Mouse (Mus musculus): ENCODE data around the gene Nt5c2. TPM values are rescaled to one million over a fixed set of nuclear protein-coding genes. Genes with fewer than 3 reads are reported as not detected.

Gene Nt5c2
- polyA plus RNA-seq, 1 experiment from 2014 or later, result 68.4 TPM

DNA sequence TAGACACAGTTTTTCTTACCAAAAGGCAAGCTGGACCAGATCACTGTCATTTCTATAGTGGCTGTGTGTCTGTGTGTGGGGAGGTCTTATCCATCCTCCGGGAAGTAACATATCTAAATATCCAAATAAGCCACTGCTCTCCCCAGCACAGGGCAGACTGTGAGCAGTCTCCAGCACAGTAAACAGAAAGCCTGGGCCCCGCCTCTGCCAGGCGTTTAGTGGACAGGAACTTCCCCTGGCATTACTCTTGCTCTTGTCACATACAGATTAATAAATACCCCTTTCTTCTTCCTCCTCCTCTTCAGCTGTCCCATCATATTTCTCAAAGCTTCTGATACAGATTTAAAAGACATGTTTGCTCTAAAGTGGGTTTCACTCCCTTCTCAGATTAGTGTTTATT lies 152.4 kb downstream of the Nt5c2 start:
- DNase-seq (ENCODE audit: low spot score) (no peak), ATAC-seq (replicated peaks; ENCODE audit: low FRiP score, low read depth) (no peak)
- H3K9me3 ChIP-seq (replicated peaks; ENCODE audit: low read length), result no peaks in the 10 kb centered on the region
- H3K4me1 ChIP-seq (replicated peaks; ENCODE audit: insufficient read depth, low read length), result no peaks in the 10 kb centered on the region
- WGBS, result 34% methylated on average over 3 of the region's 3 CpGs
- no peak overlapping the region for H3K4me3 ChIP-seq (replicated peaks; ENCODE audit: low read depth, low read length)
- H3K4me2 ChIP-seq (ENCODE audit: low read length), result no peak overlapping the region
- H3K27ac ChIP-seq, result no peak overlapping the region
- no peak for TF ChIP-seq CTCF (IDR thresholded peaks at IDR 0.05; ENCODE audit: low read depth)
- no peaks in the 10 kb centered on the region for H3K27me3 ChIP-seq (ENCODE audit: insufficient read depth, low read length)
- no peaks in the 10 kb centered on the region for H3K36me3 ChIP-seq (ENCODE audit: insufficient read depth, low read length)
- H3K9ac ChIP-seq (ENCODE audit: low read depth, low read length), result no peak overlapping the region

DNA sequence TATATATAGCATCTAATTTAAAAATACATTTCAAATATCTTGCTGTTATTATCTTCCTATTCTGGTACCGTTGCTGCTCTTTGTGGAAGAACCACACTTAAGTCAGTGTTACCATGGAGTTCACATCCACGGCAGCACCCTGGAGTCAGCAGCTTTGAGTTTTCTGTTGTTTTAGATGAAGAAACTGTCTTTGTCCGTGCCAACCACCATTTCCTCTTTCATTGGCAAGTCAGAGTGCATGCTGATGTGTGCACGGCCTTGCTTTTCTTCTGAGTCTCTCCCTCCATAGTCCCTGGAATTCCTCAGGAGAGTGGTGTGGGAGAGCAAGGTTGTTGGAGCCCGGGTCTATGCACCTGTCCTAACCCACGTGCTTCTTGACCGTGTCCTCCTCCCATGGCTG lies 156.8 kb downstream of the Nt5c2 start:
- Histone ChIP-seq H3K4me1 (replicated peaks; ENCODE audit: insufficient read depth, low read length) (peaks cover 3% of the 10 kb centered on the region; the same call in 1 of the 2 replicates), H3K9me3 (replicated peaks; ENCODE audit: low read length) (no peaks in the 10 kb centered on the region), H3K36me3 (ENCODE audit: insufficient read depth, low read length) (no peaks in the 10 kb centered on the region), H3K27me3 (ENCODE audit: insufficient read depth, low read length) (no peaks in the 10 kb centered on the region), H3K4me3 (replicated peaks; ENCODE audit: low read depth, low read length) (no peak overlapping the region), H3K9ac (ENCODE audit: low read depth, low read length) (no peak overlapping the region), H3K27ac (no peak overlapping the region), H3K4me2 (ENCODE audit: low read length) (no peak overlapping the region)
- ATAC-seq (replicated peaks; ENCODE audit: low FRiP score, low read depth) (no peak), DNase-seq (ENCODE audit: low spot score) (no peak)
- TF ChIP-seq CTCF (IDR thresholded peaks at IDR 0.05; ENCODE audit: low read depth), result no peak
- WGBS, result 89% methylated on average over 7 of the region's 7 CpGs

DNA sequence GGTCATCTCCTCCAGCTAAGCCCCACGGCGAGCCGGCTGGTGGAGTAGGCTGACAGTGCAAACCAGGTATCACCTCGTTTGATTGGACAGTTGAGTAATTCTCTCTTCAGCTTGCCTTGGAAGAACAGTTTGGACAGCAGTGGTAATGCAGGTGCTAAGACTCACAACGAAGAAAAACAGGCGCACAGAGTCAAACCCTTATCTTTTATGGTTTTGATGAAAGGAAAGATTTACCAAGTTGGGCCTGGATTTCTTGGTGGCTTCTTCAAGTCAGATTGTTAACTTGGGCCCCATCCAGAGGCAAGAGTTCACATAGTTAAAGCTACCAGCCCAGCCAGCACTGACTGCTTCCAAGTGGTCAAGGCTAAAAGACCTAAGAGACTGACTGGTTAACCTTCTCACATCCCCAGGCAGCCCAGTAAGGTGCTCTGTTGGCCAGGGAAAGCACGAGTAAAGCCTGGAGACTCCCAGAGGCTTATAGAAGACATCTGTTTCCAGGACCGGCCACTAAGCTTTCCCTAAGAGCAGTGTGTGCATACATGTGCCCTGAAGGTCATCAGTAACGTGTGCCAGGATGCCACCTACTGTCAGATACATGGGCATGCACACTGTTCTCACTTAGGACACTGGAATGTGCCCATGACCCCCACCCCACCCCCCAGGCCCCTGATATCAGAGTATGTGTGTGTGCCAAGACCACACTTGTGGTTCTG lies 157.5 kb downstream of the Nt5c2 start:
- H3K27ac ChIP-seq, result no peak overlapping the region

DNA sequence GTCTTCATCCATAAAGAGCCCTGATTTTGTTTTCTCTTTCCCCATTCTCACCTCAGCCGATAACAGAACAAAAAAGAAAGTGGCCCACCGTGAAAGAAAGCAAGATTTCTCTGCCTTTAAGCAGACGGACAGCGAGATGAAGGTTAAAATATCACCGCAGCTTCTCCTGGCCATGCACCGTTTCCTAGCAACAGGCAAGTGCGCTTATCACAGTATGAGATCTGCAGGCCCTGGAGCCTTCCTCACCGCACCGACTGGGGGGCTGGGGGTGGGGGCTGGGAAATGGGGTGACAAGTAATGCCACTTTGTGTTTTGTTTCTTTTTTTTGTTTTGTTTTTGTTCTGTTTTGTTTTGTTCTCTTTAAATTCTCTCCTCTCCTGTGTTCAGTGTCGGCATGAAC lies 158.2 kb downstream of the Nt5c2 start:
- H3K4me1 ChIP-seq (replicated peaks; ENCODE audit: insufficient read depth, low read length), result peaks cover 3% of the 10 kb centered on the region; the same call in 1 of the 2 replicates
- H3K36me3 ChIP-seq (ENCODE audit: insufficient read depth, low read length), result no peaks in the 10 kb centered on the region
- TF ChIP-seq CTCF (IDR thresholded peaks at IDR 0.05; ENCODE audit: low read depth), result no peak
- DNase-seq (ENCODE audit: low spot score) (no peak), ATAC-seq (replicated peaks; ENCODE audit: low FRiP score, low read depth) (no peak)
- H3K27me3 ChIP-seq (ENCODE audit: insufficient read depth, low read length), result no peaks in the 10 kb centered on the region
- WGBS, result 36% methylated on average over 10 of the region's 10 CpGs
- H3K9ac ChIP-seq (ENCODE audit: low read depth, low read length), result no peak overlapping the region
- no peak overlapping the region for H3K4me3 ChIP-seq (replicated peaks; ENCODE audit: low read depth, low read length)
- H3K9me3 ChIP-seq (replicated peaks; ENCODE audit: low read length), result no peaks in the 10 kb centered on the region
- H3K27ac ChIP-seq, result no peak overlapping the region
- no peak overlapping the region for H3K4me2 ChIP-seq (ENCODE audit: low read length)

More for the DNA sequence above, 157.5 kb downstream of the Nt5c2 start:
- peak; percentile 61 for TF ChIP-seq CTCF (IDR thresholded peaks at IDR 0.05; ENCODE audit: low read depth)
- H3K9me3 ChIP-seq (replicated peaks; ENCODE audit: low read length), result no peaks in the 10 kb centered on the region
- no peak overlapping the region for H3K4me2 ChIP-seq (ENCODE audit: low read length)
- no peaks in the 10 kb centered on the region for H3K36me3 ChIP-seq (ENCODE audit: insufficient read depth, low read length)
- ATAC-seq (replicated peaks; ENCODE audit: low FRiP score, low read depth) (0 out of 2 replicates have a peak, but pooled peaks have one; percentile 40), DNase-seq (ENCODE audit: low spot score) (peak; percentile 44)
- 53% methylated on average over 9 of the region's 9 CpGs for WGBS
- H3K27me3 ChIP-seq (ENCODE audit: insufficient read depth, low read length), result no peaks in the 10 kb centered on the region
- peaks cover 3% of the 10 kb centered on the region; the same call in 1 of the 2 replicates for H3K4me1 ChIP-seq (replicated peaks; ENCODE audit: insufficient read depth, low read length)
- no peak overlapping the region for H3K4me3 ChIP-seq (replicated peaks; ENCODE audit: low read depth, low read length)
- no peak overlapping the region for H3K9ac ChIP-seq (ENCODE audit: low read depth, low read length)

DNA sequence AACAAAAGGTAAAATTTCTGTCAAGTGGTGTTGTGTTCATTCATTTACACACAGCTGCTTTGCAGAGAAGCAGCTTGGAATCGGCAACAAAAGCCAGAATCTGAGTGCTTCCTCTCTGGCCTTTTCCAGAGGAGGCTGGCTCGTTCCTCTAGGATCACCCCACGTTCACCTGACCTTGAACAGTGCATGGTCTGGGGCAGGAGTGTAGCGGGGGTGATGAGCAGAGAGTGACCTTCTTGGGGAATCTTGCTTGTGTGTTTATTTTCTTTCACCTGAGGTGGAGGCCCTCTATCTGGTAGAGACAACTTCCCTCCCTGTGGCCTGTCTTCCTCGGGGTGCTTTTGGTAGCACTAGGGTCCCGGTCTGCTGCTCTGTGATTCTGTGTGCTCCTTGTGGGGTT lies 158.7 kb downstream of the Nt5c2 start:
- 40% methylated on average over 6 of the region's 6 CpGs for whole genome bisulfite sequencing
- no peak overlapping the region for H3K27ac ChIP-seq
- H3K4me2 ChIP-seq (ENCODE audit: low read length), result no peak overlapping the region
- no peak for ATAC-seq (replicated peaks; ENCODE audit: low FRiP score, low read depth)
- no peaks in the 10 kb centered on the region for H3K9me3 ChIP-seq (replicated peaks; ENCODE audit: low read length)
- DNase-seq (ENCODE audit: low spot score), result no peak
- no peak overlapping the region for H3K9ac ChIP-seq (ENCODE audit: low read depth, low read length)
- peaks cover 3% of the 10 kb centered on the region; the same call in 1 of the 2 replicates for H3K4me1 ChIP-seq (replicated peaks; ENCODE audit: insufficient read depth, low read length)
- no peaks in the 10 kb centered on the region for H3K36me3 ChIP-seq (ENCODE audit: insufficient read depth, low read length)
- no peak for TF ChIP-seq CTCF (IDR thresholded peaks at IDR 0.05; ENCODE audit: low read depth)
- H3K27me3 ChIP-seq (ENCODE audit: insufficient read depth, low read length), result no peaks in the 10 kb centered on the region
- no peak overlapping the region for H3K4me3 ChIP-seq (replicated peaks; ENCODE audit: low read depth, low read length)

DNA sequence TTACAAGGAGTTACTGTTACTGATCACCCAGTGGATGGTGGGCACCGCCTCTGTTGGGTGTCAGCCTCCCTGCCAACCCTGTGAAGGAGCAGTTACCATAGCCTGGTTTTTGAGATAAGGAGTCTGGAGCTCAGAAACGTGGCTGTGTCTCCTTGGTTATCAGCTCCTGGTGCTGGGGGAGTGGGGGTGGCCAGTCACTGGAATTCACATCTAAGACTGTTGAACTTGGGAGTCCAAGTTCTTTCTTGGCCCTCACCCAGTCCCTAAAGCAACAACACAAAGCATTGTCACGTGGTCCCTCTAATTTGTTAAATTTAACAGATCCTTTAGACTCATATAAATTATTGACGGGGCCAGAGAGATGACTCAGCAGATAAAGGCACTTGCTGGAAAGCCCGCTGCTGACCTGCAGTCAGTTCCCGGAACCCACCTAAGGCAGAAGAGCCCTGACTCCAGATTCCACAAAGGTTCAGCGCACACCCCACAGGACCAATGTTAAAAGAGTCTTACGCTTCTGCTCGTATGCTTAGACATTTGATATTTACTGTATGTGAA lies 165.4 kb downstream of the Nt5c2 start:
- TF ChIP-seq CTCF (IDR thresholded peaks at IDR 0.05; ENCODE audit: low read depth), result no peak
- Histone ChIP-seq H3K27me3 (ENCODE audit: insufficient read depth, low read length) (no peaks in the 10 kb centered on the region), H3K36me3 (ENCODE audit: insufficient read depth, low read length) (no peaks in the 10 kb centered on the region), H3K4me2 (ENCODE audit: low read length) (no peak overlapping the region), H3K4me1 (replicated peaks; ENCODE audit: insufficient read depth, low read length) (0 out of 2 replicates have a peak, but pooled peaks cover 8% of the 10 kb centered on the region), H3K27ac (0 out of 2 replicates have a peak overlapping the region, but pooled peaks have one; percentile 47), H3K9me3 (replicated peaks; ENCODE audit: low read length) (no peaks in the 10 kb centered on the region), H3K4me3 (replicated peaks; ENCODE audit: low read depth, low read length) (no peak overlapping the region), H3K9ac (ENCODE audit: low read depth, low read length) (no peak overlapping the region)
- 42% methylated on average over 9 of the region's 9 CpGs for WGBS
- DNase-seq (ENCODE audit: low spot score), result peak; percentile 58
- peak; percentile 57; the same call in 1 of the 2 replicates for ATAC-seq (replicated peaks; ENCODE audit: low FRiP score, low read depth)

All from kidney, postnatal 0 days (tissue).